Mouse (Mus musculus): Measurements from ENCODE around the gene Gramd1b.

Gene Gramd1b

DNA sequence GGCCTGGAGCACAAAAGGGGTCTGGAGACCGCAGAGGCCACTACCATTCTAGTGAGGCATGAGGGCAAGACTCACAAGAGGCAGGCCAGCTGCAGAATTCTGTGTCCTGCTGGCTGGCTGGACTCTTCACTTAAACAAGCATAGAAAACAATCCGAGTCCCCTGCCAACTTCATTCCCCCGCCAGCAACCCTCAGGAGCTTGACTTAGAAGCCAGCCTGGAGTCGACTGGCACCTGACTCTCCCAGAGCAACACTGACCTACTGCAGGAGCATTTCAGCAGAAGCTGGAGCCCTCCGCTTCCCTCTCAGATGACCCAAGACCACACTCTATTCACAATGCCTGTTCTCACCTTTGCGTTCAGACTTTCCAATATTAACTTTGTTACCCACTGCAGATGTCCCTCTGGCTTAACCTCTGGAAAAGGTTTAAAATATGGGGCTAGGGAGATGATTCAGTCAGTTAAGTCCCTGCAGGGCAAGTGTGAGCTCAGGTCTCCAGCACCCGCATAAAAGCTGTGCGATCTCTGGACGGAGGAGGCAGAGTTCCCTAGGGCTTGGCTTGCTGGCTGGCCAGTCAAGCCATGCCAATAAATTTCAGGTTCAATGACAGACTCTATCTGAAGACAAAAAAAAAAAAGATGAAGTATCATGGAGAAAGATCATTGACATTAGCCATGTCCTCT is 104.8 kb downstream of the Gramd1b start:
- DNase-seq (ENCODE audit: low spot score in 2 of 2): no peak

DNA sequence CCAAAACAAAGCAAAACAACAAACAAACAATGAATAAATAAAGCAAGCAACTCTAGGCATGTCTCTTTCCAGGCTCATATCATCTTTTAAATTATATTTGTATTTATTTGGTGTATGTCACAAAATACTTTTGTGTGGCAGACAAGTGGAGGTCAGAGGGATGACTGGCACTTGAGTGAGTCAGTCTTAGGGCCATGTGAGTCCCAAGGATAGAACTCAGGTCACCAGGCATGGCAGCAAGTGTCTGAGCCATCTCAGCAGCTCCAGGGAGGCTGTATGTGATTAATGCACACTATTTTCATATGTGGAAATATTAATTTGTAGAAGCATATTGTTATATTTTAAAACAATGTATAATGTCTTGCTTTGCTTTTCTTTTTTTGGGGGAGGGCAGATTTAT is 106.3 kb downstream of the Gramd1b start:
- DNase-seq (ENCODE audit: low spot score in 2 of 2): no peak

DNA sequence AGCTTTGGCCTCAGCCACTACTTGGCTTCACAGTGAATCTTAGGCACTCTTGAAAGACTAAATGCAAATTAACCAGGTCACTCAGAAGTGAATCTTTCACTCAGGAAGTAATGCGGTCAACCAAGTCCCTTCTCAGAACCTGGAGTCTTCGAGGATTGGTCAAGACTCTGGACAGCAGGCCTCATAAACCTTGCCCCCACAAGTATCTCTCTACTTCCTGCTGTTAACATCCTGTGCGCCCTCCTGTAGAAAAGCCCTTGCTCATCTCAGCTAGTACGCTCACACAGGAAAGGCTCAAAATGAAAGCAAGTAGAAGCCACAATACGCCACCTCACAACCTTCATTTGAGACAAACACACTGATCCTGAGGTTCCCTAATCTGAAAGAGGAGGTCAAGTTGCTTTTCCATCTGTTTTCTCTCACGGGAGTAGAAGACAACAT is 107.7 kb downstream of the Gramd1b start:
- no peak for DNase-seq (ENCODE audit: low spot score in 2 of 2)

DNA sequence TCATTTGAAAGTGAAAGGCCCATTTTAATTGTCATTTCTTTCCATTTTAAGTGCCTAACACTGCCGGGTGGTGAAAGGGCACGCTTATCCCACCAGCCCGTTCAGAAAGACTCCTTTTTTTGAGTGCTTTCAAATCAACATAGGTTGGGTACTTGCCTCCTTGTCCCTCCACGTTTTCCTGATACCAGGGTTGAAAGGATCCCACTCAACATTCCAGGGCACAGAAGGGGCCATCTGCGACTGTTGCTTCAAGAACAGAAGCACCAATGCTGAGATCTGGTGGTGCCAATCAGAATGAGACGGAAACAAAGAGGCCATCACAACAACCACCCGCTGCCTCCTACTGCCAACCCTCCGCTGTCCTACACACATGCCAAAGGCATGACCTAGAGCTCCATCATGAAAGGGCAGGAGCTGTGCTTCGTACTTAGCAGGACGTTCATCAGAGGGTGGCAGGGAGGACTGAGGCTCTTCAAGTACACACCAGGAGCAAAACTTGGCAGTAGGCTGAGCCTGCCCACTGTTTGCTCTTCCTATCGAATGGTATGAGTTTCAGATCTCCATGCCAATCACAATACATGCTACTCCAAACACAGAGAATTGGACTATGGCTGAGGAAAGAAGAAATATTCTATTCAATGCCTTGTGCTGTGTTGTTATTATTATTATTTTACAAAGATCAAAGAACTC is 108.7 kb downstream of the Gramd1b start:
- DNase-seq (ENCODE audit: low spot score in 2 of 2): no peak

DNA sequence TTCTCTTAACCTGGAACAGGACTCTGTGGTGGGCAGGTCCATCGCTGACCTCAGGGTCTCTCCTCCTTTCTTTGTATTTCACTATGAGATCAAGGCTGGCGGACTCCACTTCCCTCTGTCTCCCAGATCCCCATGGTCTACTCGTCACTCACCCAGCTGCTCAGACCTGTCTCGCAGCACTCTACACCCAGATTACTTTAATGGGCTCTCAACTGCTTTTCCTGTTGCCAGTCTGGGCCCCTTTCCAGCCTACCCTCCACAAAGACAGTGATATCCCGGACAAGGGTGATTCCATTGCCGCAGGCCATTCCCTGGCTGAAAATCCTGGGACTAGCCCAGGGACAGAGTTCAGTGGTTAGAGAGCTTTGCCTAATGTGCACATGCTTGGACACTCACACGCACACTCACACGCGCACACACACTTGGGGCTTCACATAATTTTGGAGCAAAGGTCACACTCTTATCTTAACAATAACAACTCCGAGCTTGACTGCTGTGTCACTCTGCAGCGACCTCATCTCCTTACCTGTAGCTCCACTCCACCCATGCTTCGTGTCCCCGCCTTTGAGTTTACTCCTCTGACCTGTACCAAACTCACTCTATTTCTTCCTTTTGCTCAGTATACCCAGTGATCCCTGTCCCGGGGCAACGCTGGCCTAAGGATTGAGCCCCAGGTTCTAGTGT is 110.4 kb downstream of the Gramd1b start:
- DNase-seq (ENCODE audit: low spot score in 2 of 2): no peak

DNA sequence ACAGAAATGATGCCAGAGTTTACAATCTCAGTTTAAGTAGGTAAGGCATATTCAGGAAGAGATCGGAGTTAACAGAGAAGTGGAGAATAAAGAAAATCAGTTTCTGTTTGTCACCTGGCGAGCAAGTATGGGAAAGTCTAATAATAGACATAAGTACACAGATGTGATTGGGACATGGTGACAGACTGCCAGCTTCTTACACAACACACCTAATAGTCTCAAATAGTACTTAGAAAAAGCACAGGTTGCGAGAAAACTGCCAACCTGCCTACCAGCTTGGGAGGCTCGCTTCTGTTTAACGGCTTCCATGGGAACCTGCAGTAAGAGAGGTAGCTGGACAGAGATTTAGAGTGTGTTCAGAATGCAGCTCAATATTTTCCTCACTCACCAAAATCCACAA is 112.4 kb downstream of the Gramd1b start:
- DNase-seq (ENCODE audit: low spot score in 2 of 2): no peak

DNA sequence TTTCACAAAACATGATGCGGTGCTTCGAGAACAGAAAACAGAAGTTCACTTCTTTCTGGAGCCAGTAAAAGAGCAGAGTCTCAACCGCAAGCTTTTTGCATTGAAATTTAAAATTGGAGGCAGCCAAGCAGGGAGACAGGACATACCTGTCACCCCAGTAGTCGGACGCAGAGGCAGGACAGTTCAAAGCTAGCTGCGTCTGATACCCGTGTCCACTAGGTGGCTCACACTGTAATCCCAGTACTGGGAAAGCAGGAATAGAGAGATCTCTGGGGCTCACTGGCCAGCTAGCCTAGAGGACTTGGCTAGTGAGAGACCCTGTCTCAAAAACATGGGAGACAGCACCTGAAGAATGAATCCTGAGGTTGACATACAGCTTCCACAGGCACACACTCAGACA is 115.0 kb downstream of the Gramd1b start:
- no peak for DNase-seq (ENCODE audit: low spot score in 2 of 2)

DNA sequence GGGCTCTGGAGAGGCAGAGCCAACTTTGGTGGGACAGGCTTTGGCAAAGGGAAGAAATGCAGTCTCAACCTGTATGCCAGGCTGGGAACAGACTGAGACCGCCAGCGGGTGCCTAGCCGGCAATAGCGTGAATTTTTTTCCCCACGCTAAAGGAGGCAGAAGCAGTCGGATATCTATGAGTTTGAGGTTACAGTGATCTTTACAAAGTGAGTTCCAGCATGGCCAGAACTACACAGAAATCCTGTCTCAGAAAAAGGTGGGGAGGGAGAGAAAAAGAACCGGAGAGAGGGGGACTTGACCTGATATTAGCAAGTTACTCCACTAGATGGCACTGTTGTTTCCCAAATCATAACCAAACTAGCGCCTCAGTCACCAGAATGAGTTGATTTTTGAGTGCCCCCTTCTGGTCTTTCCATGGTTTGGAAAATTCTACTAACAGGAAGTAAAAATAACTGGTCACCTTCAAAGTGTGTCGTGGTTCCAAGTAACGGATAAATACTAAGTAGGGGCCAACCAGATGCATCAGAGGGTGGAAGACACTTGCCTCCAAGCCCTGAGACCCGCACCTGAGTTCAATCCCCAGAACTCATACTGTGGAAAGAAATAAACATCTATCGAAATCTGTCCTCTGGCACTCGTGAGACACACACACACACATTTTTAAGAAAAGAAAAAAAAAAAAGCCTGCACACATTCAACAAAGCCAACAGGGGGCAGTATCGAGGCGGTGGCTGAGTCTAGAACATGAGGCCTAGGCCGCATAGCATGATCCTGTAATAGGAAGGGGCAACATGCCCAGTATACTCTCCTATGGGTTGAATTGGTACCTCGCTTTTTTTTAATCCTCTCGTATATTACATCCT is 116.0 kb downstream of the Gramd1b start:
- DNase-seq (ENCODE audit: low spot score in 2 of 2): peak in 1 of 2 experiments; percentile 60

DNA sequence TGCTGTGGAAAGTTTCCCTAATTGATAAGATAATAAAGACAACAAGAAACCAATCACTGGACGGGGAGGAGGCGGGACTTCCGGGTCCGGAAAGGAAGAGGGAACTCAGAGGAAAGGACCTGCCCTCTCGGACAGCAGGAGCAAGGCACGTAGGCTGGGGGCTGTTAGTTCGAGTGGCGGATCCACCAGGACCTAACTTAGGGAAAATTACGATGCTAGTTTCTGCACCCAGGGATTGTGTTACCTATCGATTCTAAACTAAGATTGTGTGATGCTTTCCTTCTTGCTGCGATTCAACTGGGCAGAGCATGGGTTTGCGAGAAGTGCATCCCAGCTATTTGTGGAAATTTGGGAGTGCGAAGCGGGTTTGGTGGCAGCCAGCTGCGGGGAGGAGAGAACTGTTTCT is 116.7 kb downstream of the Gramd1b start:
- peak in 1 of 2 experiments; percentile 52 for DNase-seq (ENCODE audit: low spot score in 2 of 2)

DNA sequence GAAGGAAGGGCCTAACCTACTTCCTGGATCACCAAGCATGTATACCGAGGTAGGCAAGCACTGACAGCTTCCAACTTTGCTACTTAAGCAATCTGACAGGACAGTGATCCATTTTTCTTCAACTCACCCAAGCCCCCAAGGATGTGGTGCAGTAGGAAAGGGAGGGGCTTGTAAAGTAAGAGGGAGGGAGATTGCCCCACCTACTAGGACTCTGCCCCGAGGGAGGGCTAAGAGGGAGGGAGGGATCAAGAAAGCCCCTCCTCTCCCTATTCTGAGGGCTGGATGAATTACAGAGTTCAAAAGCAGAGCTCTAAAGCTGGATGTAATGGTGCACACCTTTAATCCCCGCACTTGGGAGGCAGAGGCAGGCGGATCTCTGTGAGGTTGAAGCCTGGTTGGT is 117.6 kb downstream of the Gramd1b start:
- DNase-seq (ENCODE audit: low spot score in 2 of 2): no peak

DNA sequence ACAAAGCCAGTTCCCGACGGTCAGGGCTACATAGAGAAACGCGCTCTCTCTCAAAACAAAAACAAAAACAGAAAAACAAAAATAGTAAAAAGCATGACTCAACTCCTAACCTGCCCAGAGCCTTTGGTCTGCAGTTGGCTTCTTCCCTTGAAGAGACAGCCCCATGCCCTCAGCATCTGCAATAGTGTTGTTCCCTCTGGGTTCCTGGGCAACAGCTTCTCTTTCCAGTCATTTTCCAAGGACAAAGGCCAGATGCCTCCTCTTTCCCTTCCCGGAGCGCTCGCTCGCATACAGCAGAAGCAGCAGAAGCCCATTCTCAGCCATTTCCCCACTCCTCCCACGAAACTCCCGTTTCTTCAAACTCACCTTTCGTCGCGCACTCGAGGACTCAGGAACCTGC is 118.3 kb downstream of the Gramd1b start:
- DNase-seq (ENCODE audit: low spot score in 2 of 2): no peak

DNA sequence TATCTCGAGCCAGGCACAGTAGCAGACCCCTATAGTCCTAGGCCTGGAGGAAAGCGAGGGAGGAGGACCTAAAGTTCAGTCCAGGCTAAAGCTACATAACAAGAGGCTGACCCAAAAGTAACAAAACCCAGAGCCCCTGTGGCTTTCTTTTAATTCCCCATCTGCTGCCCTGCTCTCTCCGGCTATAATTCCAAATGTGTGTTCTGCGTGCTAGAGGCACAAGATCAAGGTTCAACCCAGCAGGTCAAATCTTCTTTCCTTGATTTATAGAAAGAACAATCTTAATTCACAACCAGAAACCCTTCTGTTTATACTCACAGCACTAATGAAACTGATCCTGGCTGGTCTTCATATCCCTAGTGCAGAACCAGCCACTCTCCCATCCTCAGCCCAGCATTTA is 118.9 kb downstream of the Gramd1b start:
- no peak for DNase-seq (ENCODE audit: low spot score in 2 of 2)

DNA sequence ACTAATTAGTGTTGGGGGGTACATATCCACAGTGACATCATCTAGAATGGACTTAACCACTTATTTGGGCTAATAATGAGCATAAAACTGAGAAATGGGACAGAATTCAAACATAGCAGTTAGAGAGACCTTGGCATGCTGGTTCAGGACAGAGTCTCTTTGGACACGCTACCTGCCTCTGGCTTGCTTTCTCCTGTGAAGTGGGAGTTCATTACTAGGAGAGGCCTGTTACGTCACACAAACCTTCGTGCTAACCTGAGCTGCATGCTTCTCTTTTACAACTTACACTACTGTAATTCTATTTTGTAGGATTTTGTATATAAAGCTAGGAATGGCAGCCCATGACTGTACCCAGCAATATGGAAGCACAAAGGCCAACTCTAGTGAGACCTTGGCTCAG is 120.3 kb downstream of the Gramd1b start:
- DNase-seq (ENCODE audit: low spot score in 2 of 2): no peak

DNA sequence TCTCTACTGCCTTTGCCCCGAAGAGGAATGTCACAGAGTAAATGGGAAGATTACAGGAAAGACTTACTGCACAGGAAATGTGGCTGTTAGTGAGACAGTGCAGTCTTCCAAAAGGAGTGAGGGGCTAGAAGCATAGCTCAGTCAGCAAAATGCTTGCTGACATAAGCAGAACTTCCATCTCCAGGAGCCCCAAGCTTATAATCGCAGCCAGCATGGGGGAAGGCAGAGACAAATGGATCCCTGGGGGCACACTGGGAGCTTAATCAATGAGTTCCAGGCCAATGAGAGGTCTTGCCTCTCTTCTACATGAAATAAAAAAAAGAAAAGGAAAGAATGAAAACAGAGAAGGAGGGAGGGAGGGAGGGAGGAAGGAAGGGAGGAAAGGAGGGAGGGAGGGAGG is 122.1 kb downstream of the Gramd1b start:
- DNase-seq (ENCODE audit: low spot score in 2 of 2): no peak

DNA sequence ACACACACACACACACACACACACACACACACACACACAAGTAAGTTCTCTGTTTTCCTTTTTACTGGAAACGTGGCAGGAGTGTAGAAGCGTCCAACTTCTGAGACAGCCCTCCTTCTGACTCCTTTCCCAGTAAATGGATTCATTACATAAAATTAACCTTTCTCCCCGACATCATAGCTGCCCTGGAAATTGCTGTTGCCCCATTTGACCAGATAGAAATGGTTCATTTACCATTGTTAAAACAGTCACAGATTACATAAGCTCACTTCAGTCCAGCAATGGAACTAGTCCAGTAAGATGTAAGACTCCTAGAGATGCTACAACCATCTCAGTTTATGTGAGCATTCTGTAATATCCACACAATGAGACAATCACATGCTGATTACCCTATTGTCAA is 122.8 kb downstream of the Gramd1b start:
- no peak for DNase-seq (ENCODE audit: low spot score in 2 of 2)

DNA sequence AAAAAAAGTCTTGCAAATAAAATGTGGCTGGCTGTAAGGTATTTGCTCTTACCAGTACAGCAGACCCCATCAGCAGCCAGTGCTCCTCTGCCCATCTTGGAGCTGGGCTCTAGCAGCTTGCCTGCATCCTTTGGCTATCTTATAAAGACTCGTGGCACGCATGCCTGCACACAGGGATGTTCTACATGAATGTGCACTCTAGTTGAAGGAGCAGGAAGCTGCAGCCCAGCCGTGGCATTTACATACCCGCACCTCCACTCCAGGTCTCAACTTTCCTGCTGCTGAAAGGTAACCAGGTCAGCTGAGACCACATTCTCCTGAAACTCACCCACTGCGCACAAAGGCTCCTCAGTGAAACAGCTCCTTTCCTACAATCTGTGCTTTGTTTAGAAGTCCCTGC is 123.3 kb downstream of the Gramd1b start:
- no peak for DNase-seq (ENCODE audit: low spot score in 2 of 2)

DNA sequence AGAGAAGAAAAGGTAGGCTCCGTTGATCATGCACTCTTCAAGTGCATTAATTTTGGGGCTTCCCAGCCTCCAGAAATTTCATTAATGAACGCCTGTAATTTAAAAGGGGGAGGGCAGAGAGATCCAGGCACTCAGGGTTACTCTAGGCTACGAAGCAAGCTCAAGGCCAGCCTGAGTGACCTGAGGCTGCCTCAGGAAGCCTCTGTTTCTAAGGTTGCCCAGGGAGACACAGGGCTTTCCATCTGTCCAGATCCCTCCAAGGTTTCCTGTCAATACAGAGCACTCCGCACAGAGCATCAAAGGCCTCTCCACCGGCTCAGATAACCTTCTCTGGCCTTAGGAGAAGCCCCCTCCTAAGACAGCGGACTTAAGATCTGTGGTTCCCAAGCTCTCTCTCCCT is 125.4 kb downstream of the Gramd1b start:
- DNase-seq (ENCODE audit: low spot score in 2 of 2): no peak

DNA sequence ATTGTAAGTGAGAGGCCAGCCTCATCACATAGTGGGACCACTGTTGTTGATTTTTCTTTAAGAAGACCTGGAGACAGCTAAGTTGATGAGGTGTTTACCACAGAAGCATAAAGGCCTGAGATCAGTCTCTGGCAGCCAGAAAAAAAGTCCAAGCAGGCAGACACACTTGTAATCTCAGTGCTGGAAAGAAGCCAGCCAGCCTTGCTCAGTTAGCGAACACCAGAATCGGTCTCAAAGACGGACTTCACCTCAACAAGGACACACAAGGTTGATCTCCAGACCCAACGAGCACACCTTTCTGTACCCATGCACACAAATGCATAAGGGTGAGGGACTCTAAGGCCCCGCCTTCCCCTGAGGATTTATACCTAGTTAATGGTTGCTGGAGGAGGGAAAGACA is 125.9 kb downstream of the Gramd1b start:
- no peak for DNase-seq (ENCODE audit: low spot score in 2 of 2)

DNA sequence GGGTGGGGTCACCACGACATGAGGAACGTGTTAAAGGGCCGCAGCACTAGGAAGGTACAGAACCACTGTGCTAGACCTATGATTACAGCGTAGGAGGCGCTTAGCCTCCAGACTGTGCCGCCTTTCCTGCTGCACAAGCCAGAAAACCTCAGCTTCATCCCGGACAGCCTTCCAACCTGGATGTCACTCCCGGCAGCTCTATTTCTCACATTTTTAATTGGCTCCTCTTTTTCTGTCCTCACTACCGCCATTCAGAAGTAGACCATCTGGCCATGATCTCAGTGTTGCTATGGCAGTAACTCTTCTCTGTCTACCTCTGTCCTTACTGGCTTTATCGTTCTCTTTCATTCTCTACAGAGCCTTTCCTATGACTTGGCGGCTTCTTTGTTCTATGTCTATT is 126.5 kb downstream of the Gramd1b start:
- no peak for DNase-seq (ENCODE audit: low spot score in 2 of 2)

DNA sequence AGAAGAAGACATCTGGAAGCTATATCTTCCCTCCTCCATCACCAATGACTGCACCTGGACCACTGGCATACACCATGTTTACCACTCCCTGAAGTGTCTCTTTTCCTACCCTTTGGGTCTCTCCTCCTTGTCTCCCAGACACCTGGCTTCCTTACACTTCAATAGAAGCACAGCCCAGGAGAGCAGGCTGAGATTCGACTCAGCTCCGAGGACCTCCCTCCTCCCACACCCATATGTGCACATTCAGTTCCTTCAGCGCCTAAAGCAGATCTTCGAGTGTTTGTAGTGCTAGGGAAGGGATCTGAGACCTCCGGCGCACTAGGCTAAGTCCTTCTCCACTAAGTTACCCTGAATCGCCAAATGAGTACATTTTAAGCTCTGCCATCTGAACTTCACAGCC is 127.4 kb downstream of the Gramd1b start:
- no peak for DNase-seq (ENCODE audit: low spot score in 2 of 2)

DNA sequence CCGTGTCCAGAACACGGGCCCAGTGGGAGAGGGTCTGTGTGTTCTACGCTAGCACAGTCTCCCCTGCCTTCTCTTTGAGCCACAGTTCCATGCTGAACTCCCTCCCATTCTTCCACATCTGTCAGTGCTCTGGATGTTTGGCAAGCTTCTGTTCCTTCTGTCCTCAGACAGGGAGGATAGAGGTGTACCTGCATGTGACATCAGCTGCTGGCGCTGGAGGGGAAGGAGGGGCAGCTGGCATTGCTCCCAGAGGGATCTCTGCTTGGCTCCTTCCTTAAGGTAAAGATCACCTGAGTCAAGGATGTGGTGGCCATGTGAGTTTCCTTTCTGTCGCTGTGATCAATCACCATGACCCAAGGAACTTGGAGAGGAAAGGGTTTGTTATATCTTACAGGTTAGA is 129.4 kb downstream of the Gramd1b start:
- DNase-seq (ENCODE audit: low spot score in 2 of 2): no peak

DNA sequence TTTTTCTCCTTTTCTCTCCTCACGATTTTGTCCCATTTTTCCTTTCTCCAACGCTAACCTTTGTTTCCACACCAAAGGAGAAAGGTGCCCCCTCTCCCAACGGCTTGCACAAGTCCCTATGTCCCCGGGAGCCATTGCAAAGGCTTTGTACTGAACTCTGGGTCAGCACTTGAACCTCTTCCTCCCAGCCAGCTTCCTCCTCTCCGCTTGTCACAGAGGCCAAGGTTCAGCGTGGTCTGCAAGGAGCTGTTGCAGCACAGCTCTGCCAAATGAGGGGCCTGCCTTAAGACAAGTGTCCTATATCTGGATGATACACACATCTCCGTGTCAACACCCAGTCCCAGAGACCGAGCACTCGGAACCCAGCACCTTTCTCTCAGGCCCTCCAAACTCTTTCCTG is 130.3 kb downstream of the Gramd1b start:
- no peak for DNase-seq (ENCODE audit: low spot score in 2 of 2)
